Mouse (Mus musculus): ENCODE measurements around the gene Srebf2.

DNA sequence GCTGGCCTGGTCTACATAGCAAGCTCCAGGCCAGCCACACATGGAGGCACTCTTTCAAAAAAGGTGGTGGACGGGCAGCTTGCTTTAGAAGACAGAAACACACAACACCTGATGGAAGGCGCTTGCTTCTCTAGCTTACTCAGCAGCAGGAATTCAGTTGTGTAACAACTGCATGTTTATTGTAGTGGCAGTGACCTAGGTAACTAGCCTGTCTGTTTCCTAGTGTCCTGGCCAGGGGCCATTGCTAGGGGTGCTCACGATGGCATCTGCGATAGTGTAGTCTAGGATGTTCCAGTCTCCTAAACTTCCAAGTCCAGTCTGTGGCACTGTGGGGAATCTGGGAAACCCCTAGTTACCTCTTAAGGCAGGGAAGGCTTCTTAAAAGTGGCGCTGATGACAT, 2.8 kb upstream of the Srebf2 start:
- no peak for TF ChIP-seq EP300 (IDR thresholded peaks at IDR 0.05; ENCODE audit: insufficient read depth, low read depth, low read length)
- no peak for TF ChIP-seq CTCF (IDR thresholded peaks at IDR 0.05)
- no peak for TF ChIP-seq POLR2A (IDR thresholded peaks at IDR 0.05; ENCODE audit: insufficient read depth, low read depth, low read length)
